Mouse (Mus musculus) monocyte, adult 2 months (primary cell): ENCODE results near the gene Ovgp1.
"Not testable (repeated sequence)": the region's sequence is repeated elsewhere in the genome, so short reads cannot be mapped to it uniquely, and the experiment has no call there.

Experiments used
- DNase-seq, 2 experiments: peaks; one replicate each; pipeline ENCODE4 v3.0.0; 2022; ENCODE audit warnings: low spot score in 2 of 2, low read depth in 1 of 2

Gene Ovgp1

DNA sequence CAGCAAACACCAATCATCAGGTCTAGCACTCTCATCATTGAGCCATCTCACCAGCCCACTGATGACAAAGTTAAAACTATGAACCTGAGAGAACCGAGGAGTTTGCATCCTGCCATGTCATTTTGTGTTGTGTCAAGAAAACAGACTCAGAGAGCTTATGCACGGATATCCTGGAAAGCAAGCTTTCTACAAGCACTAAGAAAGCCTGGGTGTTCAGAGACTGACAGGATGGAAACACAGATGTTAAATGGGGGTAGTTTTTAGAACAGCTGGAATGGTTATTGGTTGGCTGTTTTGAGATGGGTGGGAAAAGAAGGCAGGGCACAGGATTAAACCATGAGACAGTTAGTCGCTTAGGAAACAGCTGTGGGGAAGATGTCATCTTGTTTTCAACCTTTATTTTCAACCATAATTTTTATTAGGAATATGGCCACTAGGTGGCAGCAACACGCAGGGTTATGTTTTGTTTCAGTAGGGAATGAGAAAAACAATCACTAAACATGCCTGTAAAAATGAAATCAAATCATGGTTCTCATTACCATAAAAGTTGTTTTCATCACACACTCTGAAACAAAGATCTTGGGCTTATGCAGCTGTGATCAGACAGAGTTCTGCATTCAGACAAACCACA, 18.3 kb downstream of the Ovgp1 start:
- no peak for DNase-seq

DNA sequence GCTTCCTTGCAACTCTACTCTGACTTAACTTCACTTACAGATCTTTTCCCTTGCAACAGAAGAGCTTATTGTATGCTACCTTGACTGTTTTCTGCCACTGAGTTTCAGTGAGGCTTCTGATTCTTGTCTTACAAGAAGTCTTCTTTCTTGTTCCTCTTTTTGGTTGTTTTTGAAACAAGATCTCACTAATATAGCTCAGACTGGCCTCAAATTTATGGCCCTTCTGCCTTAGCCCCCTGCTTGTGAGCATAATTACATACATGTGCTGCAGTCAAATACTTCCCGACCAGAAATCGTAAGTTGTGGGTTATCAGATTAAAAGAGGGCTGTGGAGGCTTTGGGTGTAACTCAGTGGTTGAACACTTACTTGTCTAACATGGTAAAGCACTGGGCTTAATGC, 21.2 kb downstream of the Ovgp1 start:
- DNase-seq: no peak

GRCm38 (mm10) chr3:106000707-106001375, 27.3 kb downstream of the Ovgp1 start:
- DNase-seq: no peak

DNA sequence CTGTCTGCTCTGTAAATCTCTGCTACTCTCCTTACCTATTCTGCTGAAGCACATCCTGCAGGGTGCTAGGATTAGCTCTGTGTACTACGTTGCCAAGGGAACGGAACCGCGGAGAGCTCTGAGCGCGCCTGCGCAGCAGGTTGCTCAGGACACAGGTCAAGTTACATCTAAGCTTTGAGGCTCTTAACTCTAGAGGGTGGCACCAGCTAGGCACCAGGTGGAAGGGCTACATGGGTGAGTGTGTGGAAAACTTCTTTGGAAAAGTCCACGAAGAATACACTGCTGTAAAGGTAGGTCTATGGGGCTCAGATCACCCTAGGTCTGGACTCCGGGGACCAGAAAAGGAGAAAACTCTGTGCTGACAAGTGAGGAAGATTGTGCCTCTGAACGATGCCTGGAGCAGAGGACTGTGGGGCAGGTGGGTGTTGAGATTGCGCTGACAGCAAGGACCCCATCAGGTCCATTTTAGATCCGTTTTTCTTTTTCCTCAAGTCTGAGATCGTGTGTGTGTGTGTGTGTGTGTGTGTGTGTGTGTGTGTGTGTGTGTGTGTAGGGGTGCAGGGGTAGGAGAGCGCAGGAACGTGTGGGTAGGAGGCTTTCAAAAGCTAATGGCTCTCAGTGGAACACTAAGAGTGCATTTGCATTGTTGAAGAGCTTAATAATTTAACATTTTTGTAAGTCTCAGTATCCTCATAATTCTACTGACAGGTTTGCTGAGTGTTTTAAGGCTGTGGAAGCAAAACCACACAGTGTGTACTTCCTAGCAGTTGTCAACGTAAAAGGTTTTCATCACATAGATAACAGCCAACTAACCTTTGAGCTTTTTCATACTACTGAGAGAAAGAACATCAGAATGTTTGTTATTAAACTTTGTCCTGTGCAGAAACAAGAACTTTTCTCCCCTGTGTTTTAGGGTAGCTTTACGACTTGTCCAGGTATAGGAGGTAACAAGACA, 28.2 kb downstream of the Ovgp1 start:
- no peak for DNase-seq

DNA sequence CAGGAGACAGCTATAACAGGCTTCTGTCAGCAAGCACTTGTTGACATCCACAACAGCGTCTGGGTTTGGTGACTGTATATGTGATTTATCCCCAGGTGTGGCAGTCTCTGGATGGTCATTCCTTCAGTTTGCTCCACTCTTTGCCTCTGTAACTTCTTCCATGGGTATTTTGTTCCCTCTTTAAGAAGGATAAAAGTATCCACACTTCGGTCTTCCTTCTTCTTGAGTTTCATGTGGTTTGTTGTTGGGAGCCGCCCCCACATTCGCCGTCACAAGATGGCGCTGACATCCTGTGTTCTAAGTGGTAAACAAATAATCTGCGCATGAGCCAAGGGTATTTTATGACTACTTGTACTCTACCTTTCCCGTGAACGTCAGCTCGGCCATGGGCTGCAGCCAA, 29.8 kb downstream of the Ovgp1 start:
- DNase-seq: not testable (repeated sequence)

DNA sequence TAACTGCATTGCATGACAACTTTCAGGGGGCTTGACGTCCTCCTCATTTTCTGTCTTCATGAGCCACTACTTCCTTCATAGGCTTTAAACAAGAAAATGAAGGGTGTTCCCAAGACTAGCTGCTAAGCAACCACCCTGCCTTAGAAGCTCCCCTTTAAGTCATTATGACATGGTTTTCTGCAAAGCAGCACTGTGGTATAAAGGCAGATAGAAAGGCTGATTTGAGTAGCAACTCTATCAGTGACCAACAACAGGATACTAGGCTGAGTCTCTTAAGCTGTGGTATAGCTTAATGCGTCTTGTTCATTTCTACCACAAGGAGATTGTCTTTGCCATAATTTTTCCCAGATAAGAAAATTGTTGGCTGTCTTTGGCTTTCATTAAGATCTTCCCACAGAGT, 41.0 kb downstream of the Ovgp1 start, which contains the start of gene Pifo:
Gene Pifo (minus strand): TSS at position 101 of the 400 bp plus-strand sequence.
- no peak for DNase-seq

DNA sequence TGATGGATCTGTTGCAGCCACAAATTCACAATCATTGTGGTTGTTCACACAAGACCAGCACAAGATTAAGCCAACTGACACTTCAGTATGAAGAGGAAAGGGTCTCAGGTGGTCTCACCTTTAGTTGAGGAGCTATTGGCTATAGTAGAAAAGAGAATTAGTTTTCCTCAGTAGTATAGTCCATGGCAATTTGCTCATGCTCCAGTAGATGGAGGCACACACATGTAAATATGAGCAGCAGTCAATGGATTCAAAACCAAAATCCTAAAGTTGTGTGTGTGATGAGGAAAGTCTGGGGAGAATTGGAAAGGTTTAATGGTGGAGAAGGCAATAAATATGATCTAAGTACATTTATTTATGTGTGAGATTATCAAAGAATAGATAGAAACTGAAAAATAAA, 48.3 kb downstream of the Ovgp1 start:
- no peak for DNase-seq

DNA sequence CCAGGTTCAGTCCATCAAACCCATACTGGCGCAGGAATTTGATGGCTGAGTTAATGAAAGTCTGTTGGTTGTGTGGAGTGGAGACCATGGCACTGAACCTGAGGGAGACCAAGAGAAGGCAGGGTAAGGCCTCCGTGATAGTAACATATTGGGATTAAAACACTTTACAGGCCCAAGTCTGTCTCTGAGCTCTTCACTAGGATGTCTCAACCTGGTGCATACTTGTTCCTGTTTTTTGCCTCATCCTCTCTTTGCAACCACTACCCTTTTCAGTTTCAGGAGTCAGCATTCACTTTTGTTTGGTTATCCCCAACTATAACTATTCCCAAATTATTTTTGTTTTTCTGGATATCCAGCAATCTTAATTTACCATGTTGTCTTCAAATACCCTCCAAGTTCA, 50.6 kb downstream of the Ovgp1 start:
- no peak for DNase-seq

GRCm38 (mm10) chr3:106032781-106033180, 59.3 kb downstream of the Ovgp1 start, which contains the start of gene Chil5:
Chil5 (minus strand) TSS chr3:106032814.
- no peak for DNase-seq
